Mouse (Mus musculus) bone marrow macrophage, adult 2 months (primary cell): ENCODE data around the gene Hnrnpf.

ENCODE experiments used
- CTCF ChIP-seq: IDR thresholded peaks from 2 replicates; pipeline ENCODE4 v1.5.1; 2012; ENCODE audit warnings: low read depth, mild to moderate bottlenecking, low read length, moderate library complexity
- POLR2A ChIP-seq: IDR thresholded peaks from 2 replicates; pipeline ENCODE4 v1.6.1; 2012; ENCODE audit warnings: mild to moderate bottlenecking, low read depth, low read length, borderline replicate concordance

DNA sequence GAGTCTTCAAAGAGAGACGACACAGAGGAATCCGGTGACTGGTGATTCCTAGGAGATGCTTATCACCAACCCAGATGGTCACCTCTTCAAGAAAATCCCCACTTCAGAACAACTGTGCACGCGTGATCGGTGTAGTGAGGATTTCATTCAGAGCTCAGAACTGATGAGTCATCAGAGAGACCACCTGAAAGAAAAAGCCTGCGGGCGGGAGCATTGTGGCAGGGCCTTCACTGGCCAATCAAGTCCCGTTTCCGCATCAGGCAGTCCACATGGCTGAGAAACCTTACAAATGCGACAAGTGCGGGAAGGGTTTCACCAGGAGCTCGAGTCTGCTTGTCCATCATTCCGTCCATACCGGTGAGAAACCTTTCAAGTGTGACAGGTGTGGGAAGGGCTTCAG, 29.1 kb upstream of the Hnrnpf start:
- TF ChIP-seq CTCF: no peak
- TF ChIP-seq POLR2A: no peak
